Mouse (Mus musculus) E14TG2a.4 (cell line): ENCODE results near the gene Tenm3.

ENCODE experiments used
- CTCF ChIP-seq: conservative IDR thresholded peaks from 2 replicates; pipeline ENCODE4 v1.5.1; 2014; ENCODE audit warnings: low read length
- POU5F1 ChIP-seq: IDR thresholded peaks from 2 replicates; pipeline ENCODE4 v1.6.1; 2014; ENCODE audit warnings: low read length, borderline replicate concordance

DNA sequence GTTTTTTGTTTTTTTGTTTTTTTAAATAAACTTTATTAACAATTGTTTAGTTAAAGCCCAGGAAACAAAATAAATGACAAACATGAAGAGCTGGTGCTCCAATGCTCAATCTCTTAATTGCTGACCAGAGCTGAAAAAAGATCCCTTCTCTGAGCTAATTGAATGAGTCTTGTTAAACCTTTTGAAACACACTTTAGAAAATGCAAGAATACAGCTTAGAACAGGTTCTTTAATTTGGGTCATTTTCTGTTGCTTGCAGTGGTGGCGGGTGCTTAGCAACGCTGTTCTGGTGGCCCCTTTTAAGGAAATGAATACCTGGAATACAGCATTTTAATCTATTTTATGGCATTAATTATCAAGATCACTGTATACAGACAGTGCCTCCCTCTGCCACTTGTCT, 291.4 kb downstream of the Tenm3 start:
- TF ChIP-seq CTCF = no peak
- TF ChIP-seq POU5F1 = no peak
